Mouse (Mus musculus) limb, embryonic 10.5 days (tissue): ENCODE measurements around the gene Adra2c. TPM values are rescaled to one million over a fixed set of nuclear protein-coding genes. Genes with fewer than 3 reads are reported as not detected.

Experiments used
- DNase-seq: peaks from one replicate; pipeline ENCODE4 v3.0.0-alpha.2; 2017; ENCODE audit warnings: low spot score
- H3K27ac ChIP-seq: fragments of 300-500 bp; sonication (generic); 2 replicates; pipeline ENCODE4 v1.5.1; 2016; ENCODE audit warnings: mild to moderate bottlenecking
- H3K27me3 ChIP-seq: fragments of 300-500 bp; sonication (generic); 2 replicates; pipeline ENCODE4 v1.6.1; 2016; ENCODE audit warnings: low read depth, mild to moderate bottlenecking; ENCODE audit not compliant: poor library complexity, severe bottlenecking
- H3K36me3 ChIP-seq: fragments of 300-500 bp; sonication (generic); 2 replicates; pipeline ENCODE4 v1.6.1; 2016; ENCODE audit warnings: mild to moderate bottlenecking, moderate library complexity
- H3K4me1 ChIP-seq: fragments of 300-500 bp; sonication (generic); 2 replicates; pipeline ENCODE4 v1.6.1; 2016
- H3K4me3 ChIP-seq: fragments of 300-500 bp; sonication (generic); 2 replicates; pipeline ENCODE4 v1.5.1; 2016; ENCODE audit warnings: mild to moderate bottlenecking, moderate library complexity
- H3K9me3 ChIP-seq: fragments of 300-500 bp; sonication (generic); replicated peaks from 2 replicates; pipeline ENCODE4 v1.6.1; 2016; ENCODE audit warnings: mild to moderate bottlenecking
- WGBS: fragments of 180-500 bp; shearing (Covaris S2); methylation state at CpG from one replicate; pipeline ENCODE4 v1.1.7; 2016; 5-methylcytosine and 5-hydroxymethylcytosine counted together
- polyA plus RNA-seq: library from polyadenylated mRNA; unstranded; fragments of >200 nt; fragmentation: Nextera tagmentation; extraction: Ambion mirVana; gene quantifications from 2 replicates; pipeline ENCODE4 v1.2.1, GENCODE M21; 2016

Adra2c gene
- polyA plus RNA-seq, 1 experiment from 2014 or later: not detected

DNA sequence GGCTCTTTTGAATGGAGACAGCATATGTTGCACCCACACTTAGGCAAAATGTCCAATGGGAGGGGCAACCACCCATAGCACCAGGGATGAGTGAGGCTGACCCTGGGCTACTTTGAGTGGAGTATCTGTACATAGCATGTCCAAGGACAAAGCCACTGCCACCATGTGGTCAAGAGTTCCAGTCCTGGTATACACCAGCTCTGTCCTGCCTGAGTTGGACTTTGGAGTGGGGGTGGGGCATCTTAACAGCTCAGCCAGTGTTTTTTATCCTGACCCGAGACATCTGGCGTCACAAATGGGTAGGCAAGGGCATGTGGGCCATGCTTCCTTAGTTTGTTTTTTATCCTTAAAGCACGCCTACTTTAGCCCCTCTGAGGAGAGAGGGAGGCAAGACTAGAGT is 36.5 kb downstream of the Adra2c start:
- 33% methylated on average over 3 of the region's 3 CpGs for WGBS
- no peaks in the 10 kb centered on the region for H3K9me3 ChIP-seq
- peaks cover 61% of the 10 kb centered on the region for H3K27me3 ChIP-seq
- H3K4me3 ChIP-seq: no peak overlapping the region
- H3K4me1 ChIP-seq: peaks cover 25% of the 10 kb centered on the region
- no peaks in the 10 kb centered on the region for H3K36me3 ChIP-seq
- DNase-seq: no peak
- no peak overlapping the region for H3K27ac ChIP-seq

DNA sequence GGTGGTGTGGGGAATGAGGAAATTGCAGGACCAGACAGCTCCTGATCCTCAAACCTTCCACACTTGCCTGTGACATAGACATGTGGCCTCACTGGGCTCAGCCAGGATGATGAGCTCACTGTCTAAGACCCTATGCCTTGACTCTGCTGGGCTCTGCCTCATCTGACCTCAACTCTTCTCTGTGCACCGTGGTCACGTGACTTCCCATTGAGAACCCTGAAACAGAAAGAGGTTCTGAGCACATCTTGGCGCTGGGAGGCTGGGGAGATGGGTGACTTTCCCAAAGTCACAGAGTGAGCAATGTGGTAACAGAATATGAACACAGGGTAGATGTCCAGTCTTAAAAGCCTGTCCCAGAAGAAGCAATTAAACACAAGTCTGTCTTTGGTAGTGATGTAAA is 37.1 kb downstream of the Adra2c start:
- WGBS: 82% methylated on average over 3 of the region's 3 CpGs
- Histone ChIP-seq H3K9me3 (no peaks in the 10 kb centered on the region), H3K4me1 (peaks cover 21% of the 10 kb centered on the region), H3K36me3 (no peaks in the 10 kb centered on the region), H3K27ac (no peak overlapping the region), H3K27me3 (peaks cover 56% of the 10 kb centered on the region), H3K4me3 (no peak overlapping the region)
- DNase-seq: no peak

DNA sequence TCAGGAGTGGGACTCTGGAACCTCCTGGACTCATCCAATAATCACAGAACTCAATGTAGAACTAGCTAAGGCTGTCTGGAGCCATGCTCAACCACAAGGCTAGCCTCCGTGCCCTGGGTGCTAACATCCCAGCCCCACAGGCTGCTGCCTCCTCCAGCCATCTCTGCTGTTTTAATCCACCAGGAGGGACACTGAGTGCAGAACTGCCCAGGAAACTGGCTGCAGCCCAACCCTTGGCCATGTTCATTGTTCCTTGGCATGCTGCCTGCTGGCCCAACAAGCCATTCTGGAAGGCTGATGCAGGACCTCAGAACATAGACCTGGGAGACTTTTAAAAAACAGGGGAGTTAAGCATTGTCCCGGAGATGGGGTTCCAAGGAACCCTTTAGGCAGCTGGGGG is 42.5 kb downstream of the Adra2c start:
- peaks cover 4% of the 10 kb centered on the region for H3K27me3 ChIP-seq
- no peak for DNase-seq
- no peak overlapping the region for H3K4me3 ChIP-seq
- H3K36me3 ChIP-seq: no peaks in the 10 kb centered on the region
- whole genome bisulfite sequencing: 83% methylated on average over 2 of the region's 2 CpGs
- H3K4me1 ChIP-seq: no peaks in the 10 kb centered on the region
- H3K27ac ChIP-seq: no peak overlapping the region
- no peaks in the 10 kb centered on the region for H3K9me3 ChIP-seq

DNA sequence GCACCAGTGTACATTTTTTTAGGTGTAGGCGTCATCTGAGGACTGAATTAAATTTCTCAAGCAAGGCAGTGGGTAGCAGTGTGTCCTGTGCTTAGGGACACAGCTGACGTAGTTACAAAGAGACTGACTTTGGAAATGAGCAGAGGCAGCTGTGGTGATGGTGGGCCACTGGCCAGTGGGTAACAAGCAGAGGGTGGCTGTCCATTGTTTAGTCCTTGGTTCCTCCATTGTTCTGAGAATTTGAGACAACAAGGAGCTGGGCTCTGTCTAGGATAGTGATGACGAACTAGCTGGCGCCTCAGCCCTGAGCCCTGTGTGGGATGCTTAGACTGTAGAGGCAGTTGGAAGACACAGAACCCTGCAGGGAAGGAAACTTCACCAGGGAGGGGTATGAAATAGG is 52.7 kb downstream of the Adra2c start:
- WGBS: 86% methylated on average over 4 of the region's 4 CpGs
- Histone ChIP-seq H3K4me3 (no peak overlapping the region), H3K27ac (no peak overlapping the region), H3K9me3 (no peaks in the 10 kb centered on the region), H3K27me3 (peaks cover 36% of the 10 kb centered on the region; the same call in 1 of the 2 replicates), H3K4me1 (no peaks in the 10 kb centered on the region), H3K36me3 (no peaks in the 10 kb centered on the region)
- DNase-seq: no peak

Other genes with a start within 250 kb of the Adra2c start
- gene Hgfac, start 236.8 kb upstream of the Adra2c start, polyA plus RNA-seq: 0.15 TPM in 1 of 2 replicates, not detected in the other
- gene Dok7, start 221.6 kb upstream of the Adra2c start, polyA plus RNA-seq: 0.26 and 0.31 TPM in 2 replicates
- 54.6 and 58.5 TPM in 2 replicates for gene Lrpap1, start 172.6 kb upstream of the Adra2c start, polyA plus RNA-seq
- 0.13 and 0.35 TPM in 2 replicates for gene Hmx1, start 110.8 kb downstream of the Adra2c start, polyA plus RNA-seq
- gene Cpz, start 247.4 kb downstream of the Adra2c start, polyA plus RNA-seq: 4.2 and 8.0 TPM in 2 replicates